Mouse (Mus musculus): Measurements from ENCODE around the gene Prrt3.

GRCm38 (mm10) chr6:113482477-113483099, 19.1 kb downstream of the Prrt3 start:
- TF ChIP-seq CTCF (IDR thresholded peaks at IDR 0.05; ENCODE audit: insufficient read depth, low read depth, low read length) (no peak), POLR2A (IDR thresholded peaks at IDR 0.05; ENCODE audit: insufficient read depth, low read depth, low read length) (0 out of 2 replicates have a peak, but pooled peaks have one; percentile 37)

Measured in olfactory bulb, adult 2 months (tissue).